Mouse (Mus musculus): ENCODE data around the gene Sgk1. TPM values are rescaled to one million over a fixed set of nuclear protein-coding genes. Genes with fewer than 3 reads are reported as not detected.

The Sgk1 gene
- 56.6 and 71.0 TPM in 2 replicates for polyA plus RNA-seq (2015; fragmentation: Nextera tagmentation; extraction: Ambion mirVana)

- ATAC-seq (ENCODE audit: low read depth) = no peak
- no peaks in the 10 kb centered on the region for H3K9me3 ChIP-seq (ENCODE audit: control insufficient read depth, low read length)
- H3K9ac ChIP-seq (ENCODE audit: low read length) = peak within 1 kb of the TSS; percentile 44; the same call in 1 of the 2 replicates
- peaks cover 10% of the 10 kb centered on the region for H3K4me1 ChIP-seq (replicated peaks; ENCODE audit: control insufficient read depth, insufficient read depth, low read length)
- peak within 1 kb of the TSS; percentile 47 for H3K4me3 ChIP-seq (ENCODE audit: low read length)
- no peaks in the 10 kb centered on the region for H3K36me3 ChIP-seq (ENCODE audit: control insufficient read depth, insufficient read depth, low read length)
- H3K27me3 ChIP-seq (ENCODE audit: control insufficient read depth, insufficient read depth, low read depth, low read length) = peaks cover 13% of the 10 kb centered on the region
- H3K4me2 ChIP-seq (ENCODE audit: low read depth, low read length) = peak within 1 kb of the TSS; percentile 74
- no peak within 1 kb of the TSS for H3K27ac ChIP-seq (ENCODE audit: low read length)
- WGBS = 3% methylated on average over 36 of the region's 36 CpGs
Observed at GRCm38 (mm10) chr10:21882184-21883081, at the start of gene Sgk1. Gene Sgk1, plus strand, starts transcription at chr10:21882184.

- H3K4me3 ChIP-seq (ENCODE audit: low read length) = no peak overlapping the region
- no peak for ATAC-seq (ENCODE audit: low read depth)
Observed at GRCm38 (mm10) chr10:21832282-21832681, 49.7 kb upstream of the Sgk1 start.

GRCm38 (mm10) chr10:21833757-21834156, 48.2 kb upstream of the Sgk1 start:
- no peaks in the 10 kb centered on the region for H3K9me3 ChIP-seq (ENCODE audit: control insufficient read depth, low read length)
- no peaks in the 10 kb centered on the region; the same call in 1 of the 2 replicates for H3K4me1 ChIP-seq (replicated peaks; ENCODE audit: control insufficient read depth, insufficient read depth, low read length)
- H3K36me3 ChIP-seq (ENCODE audit: control insufficient read depth, insufficient read depth, low read length) = no peaks in the 10 kb centered on the region
- no peak for ATAC-seq (ENCODE audit: low read depth)
- WGBS = 84% methylated on average over 3 of the region's 3 CpGs
- H3K4me3 ChIP-seq (ENCODE audit: low read length) = no peak overlapping the region
- H3K27ac ChIP-seq (ENCODE audit: low read length) = no peak overlapping the region
- H3K4me2 ChIP-seq (ENCODE audit: low read depth, low read length) = no peak overlapping the region
- H3K27me3 ChIP-seq (ENCODE audit: control insufficient read depth, insufficient read depth, low read depth, low read length) = no peaks in the 10 kb centered on the region
- no peak overlapping the region for H3K9ac ChIP-seq (ENCODE audit: low read length)

More at GRCm38 (mm10) chr10:21832282-21832681, 49.7 kb upstream of the Sgk1 start:
- Histone ChIP-seq H3K4me1 (replicated peaks; ENCODE audit: control insufficient read depth, insufficient read depth, low read length) (peaks cover 2% of the 10 kb centered on the region; the same call in 1 of the 2 replicates), H3K27me3 (ENCODE audit: control insufficient read depth, insufficient read depth, low read depth, low read length) (no peaks in the 10 kb centered on the region), H3K9me3 (ENCODE audit: control insufficient read depth, low read length) (no peaks in the 10 kb centered on the region), H3K27ac (ENCODE audit: low read length) (no peak overlapping the region), H3K4me2 (ENCODE audit: low read depth, low read length) (no peak overlapping the region), H3K36me3 (ENCODE audit: control insufficient read depth, insufficient read depth, low read length) (no peaks in the 10 kb centered on the region), H3K9ac (ENCODE audit: low read length) (no peak overlapping the region)
- 77% methylated on average over 2 of the region's 2 CpGs for WGBS

- no peak overlapping the region for H3K4me2 ChIP-seq (ENCODE audit: low read depth, low read length)
- H3K9me3 ChIP-seq (ENCODE audit: control insufficient read depth, low read length) = no peaks in the 10 kb centered on the region
- no peaks in the 10 kb centered on the region for H3K4me1 ChIP-seq (replicated peaks; ENCODE audit: control insufficient read depth, insufficient read depth, low read length)
- H3K36me3 ChIP-seq (ENCODE audit: control insufficient read depth, insufficient read depth, low read length) = no peaks in the 10 kb centered on the region
- 62% methylated on average over 7 of the region's 7 CpGs for WGBS
- H3K9ac ChIP-seq (ENCODE audit: low read length) = no peak overlapping the region
- H3K4me3 ChIP-seq (ENCODE audit: low read length) = no peak overlapping the region
- no peak for ATAC-seq (ENCODE audit: low read depth)
- no peak overlapping the region for H3K27ac ChIP-seq (ENCODE audit: low read length)
- no peaks in the 10 kb centered on the region for H3K27me3 ChIP-seq (ENCODE audit: control insufficient read depth, insufficient read depth, low read depth, low read length)
Observed at GRCm38 (mm10) chr10:21835077-21835476, 46.9 kb upstream of the Sgk1 start.

- Histone ChIP-seq H3K4me1 (replicated peaks; ENCODE audit: control insufficient read depth, insufficient read depth, low read length) (no peaks in the 10 kb centered on the region), H3K27me3 (ENCODE audit: control insufficient read depth, insufficient read depth, low read depth, low read length) (no peaks in the 10 kb centered on the region), H3K4me3 (ENCODE audit: low read length) (no peak overlapping the region), H3K9ac (ENCODE audit: low read length) (no peak overlapping the region), H3K36me3 (ENCODE audit: control insufficient read depth, insufficient read depth, low read length) (no peaks in the 10 kb centered on the region), H3K27ac (ENCODE audit: low read length) (no peak overlapping the region), H3K4me2 (ENCODE audit: low read depth, low read length) (no peak overlapping the region), H3K9me3 (ENCODE audit: control insufficient read depth, low read length) (no peaks in the 10 kb centered on the region)
- 34% methylated on average over 13 of the region's 13 CpGs for WGBS
- no peak for ATAC-seq (ENCODE audit: low read depth)
Observed at GRCm38 (mm10) chr10:21839248-21840155, 42.5 kb upstream of the Sgk1 start.

GRCm38 (mm10) chr10:21843326-21843725, 38.7 kb upstream of the Sgk1 start:
- H3K27ac ChIP-seq (ENCODE audit: low read length) = no peak overlapping the region

GRCm38 (mm10) chr10:21843861-21844260, 38.1 kb upstream of the Sgk1 start:
- Histone ChIP-seq H3K4me2 (ENCODE audit: low read depth, low read length) (no peak overlapping the region), H3K4me3 (ENCODE audit: low read length) (no peak overlapping the region), H3K27ac (ENCODE audit: low read length) (no peak overlapping the region), H3K4me1 (replicated peaks; ENCODE audit: control insufficient read depth, insufficient read depth, low read length) (no peaks in the 10 kb centered on the region), H3K27me3 (ENCODE audit: control insufficient read depth, insufficient read depth, low read depth, low read length) (no peaks in the 10 kb centered on the region), H3K9ac (ENCODE audit: low read length) (no peak overlapping the region), H3K9me3 (ENCODE audit: control insufficient read depth, low read length) (no peaks in the 10 kb centered on the region), H3K36me3 (ENCODE audit: control insufficient read depth, insufficient read depth, low read length) (no peaks in the 10 kb centered on the region)
- ATAC-seq (ENCODE audit: low read depth) = no peak
- 46% methylated on average over 8 of the region's 8 CpGs for WGBS

More at GRCm38 (mm10) chr10:21843326-21843725, 38.7 kb upstream of the Sgk1 start:
- Histone ChIP-seq H3K4me2 (ENCODE audit: low read depth, low read length) (no peak overlapping the region), H3K9ac (ENCODE audit: low read length) (no peak overlapping the region), H3K36me3 (ENCODE audit: control insufficient read depth, insufficient read depth, low read length) (no peaks in the 10 kb centered on the region), H3K9me3 (ENCODE audit: control insufficient read depth, low read length) (no peaks in the 10 kb centered on the region), H3K4me3 (ENCODE audit: low read length) (no peak overlapping the region), H3K27me3 (ENCODE audit: control insufficient read depth, insufficient read depth, low read depth, low read length) (no peaks in the 10 kb centered on the region), H3K4me1 (replicated peaks; ENCODE audit: control insufficient read depth, insufficient read depth, low read length) (no peaks in the 10 kb centered on the region)
- ATAC-seq (ENCODE audit: low read depth) = no peak
- 86% methylated on average over 6 of the region's 6 CpGs for WGBS

- no peak for ATAC-seq (ENCODE audit: low read depth)
- Histone ChIP-seq H3K4me1 (replicated peaks; ENCODE audit: control insufficient read depth, insufficient read depth, low read length) (no peaks in the 10 kb centered on the region), H3K36me3 (ENCODE audit: control insufficient read depth, insufficient read depth, low read length) (no peaks in the 10 kb centered on the region), H3K4me3 (ENCODE audit: low read length) (no peak overlapping the region), H3K27ac (ENCODE audit: low read length) (no peak overlapping the region), H3K9me3 (ENCODE audit: control insufficient read depth, low read length) (no peaks in the 10 kb centered on the region), H3K4me2 (ENCODE audit: low read depth, low read length) (no peak overlapping the region), H3K27me3 (ENCODE audit: control insufficient read depth, insufficient read depth, low read depth, low read length) (no peaks in the 10 kb centered on the region), H3K9ac (ENCODE audit: low read length) (no peak overlapping the region)
- WGBS = 68% methylated on average over 7 of the region's 7 CpGs
Observed at GRCm38 (mm10) chr10:21844391-21844790, 37.6 kb upstream of the Sgk1 start.
